Mouse (Mus musculus) heart, postnatal 25 days (tissue): Measurements from ENCODE around the gene Tagap. TPM values are rescaled to one million over a fixed set of nuclear protein-coding genes. Genes with fewer than 3 reads are reported as not detected.
"Not testable (repeated sequence)": the region's sequence is repeated elsewhere in the genome, so short reads cannot be mapped to it uniquely, and the experiment has no call there.

ENCODE experiments used
- DNase-seq: peaks from one replicate; pipeline ENCODE4 v3.0.0; 2022; ENCODE audit warnings: low spot score
- intact Hi-C: fragments of 180-260 bp; cut with DNase I; formaldehyde crosslinking; loops from one replicate; pipeline ENCODE4 v1.15.1; 2025
- total RNA-seq, 2 experiments: library from RNA; stranded (reverse); gene quantifications; 2 replicates each; pipeline ENCODE4 v1.2.3; 2021

Tagap gene
- total RNA-seq, 2 experiments from 2014 or later, result 1.8 to 2.6 TPM

- intact Hi-C loops, result no loop called here
- no peak for DNase-seq
Observed at GRCm38 (mm10) chr17:7905936-7906685, 19.7 kb upstream of the Tagap start.

GRCm38 (mm10) chr17:7914596-7915227, 11.1 kb upstream of the Tagap start:
- intact Hi-C loops, result no loop called here
- no peak for DNase-seq

- intact Hi-C loops, result no loop called here
- DNase-seq, result no peak
Observed at GRCm38 (mm10) chr17:7915791-7916190, 10.0 kb upstream of the Tagap start.

GRCm38 (mm10) chr17:7916782-7917574, 8.8 kb upstream of the Tagap start:
- intact Hi-C loops, result no loop called here
- DNase-seq, result no peak

GRCm38 (mm10) chr17:7918355-7918754, 7.4 kb upstream of the Tagap start:
- intact Hi-C loops, result no loop called here
- no peak for DNase-seq

GRCm38 (mm10) chr17:7919209-7919608, 6.6 kb upstream of the Tagap start:
- intact Hi-C loops, result no loop called here
- DNase-seq, result no peak

GRCm38 (mm10) chr17:7922564-7922963, 3.2 kb upstream of the Tagap start:
- intact Hi-C loops, result no loop called here

GRCm38 (mm10) chr17:7924185-7924725, 1.5 kb upstream of the Tagap start:
- no peak for DNase-seq

More at GRCm38 (mm10) chr17:7922564-7922963, 3.2 kb upstream of the Tagap start:
- no peak for DNase-seq

GRCm38 (mm10) chr17:7927582-7928535, 2.1 kb downstream of the Tagap start:
- no peak for DNase-seq
- intact Hi-C loops, result loop anchor here (5.0 kb wide), 1 partner anchor 61 kb away; no protein-coding TSS in a partner anchor

More at GRCm38 (mm10) chr17:7924185-7924725, 1.5 kb upstream of the Tagap start:
- intact Hi-C loops, result no loop called here

- DNase-seq, result no peak
- intact Hi-C loops, result loop anchor here (5.0 kb wide), 1 partner anchor 61 kb away; no protein-coding TSS in a partner anchor
Observed at GRCm38 (mm10) chr17:7928662-7929061, 2.9 kb downstream of the Tagap start.

GRCm38 (mm10) chr17:7929279-7929678, 3.5 kb downstream of the Tagap start:
- DNase-seq, result no peak
- intact Hi-C loops, result loop anchor here (5.0 kb wide), 1 partner anchor 62 kb away; no protein-coding TSS in a partner anchor

- intact Hi-C loops, result no loop called here
- DNase-seq, result no peak
Observed at GRCm38 (mm10) chr17:7931096-7931990, 5.5 kb downstream of the Tagap start.

- intact Hi-C loops, DNase-seq: not testable (repeated sequence)
Observed at GRCm38 (mm10) chr17:7932121-7932520, 6.3 kb downstream of the Tagap start.

GRCm38 (mm10) chr17:7939640-7940039, 13.8 kb downstream of the Tagap start:
- DNase-seq, result no peak
- intact Hi-C loops, result no loop called here

GRCm38 (mm10) chr17:7945117-7946052, 19.6 kb downstream of the Tagap start, which contains the start of gene Rsph3a:
Gene Rsph3a, plus strand, starts transcription at chr17:7945614.
- intact Hi-C loops, result not testable (repeated sequence)
- DNase-seq, result peak; percentile 74

GRCm38 (mm10) chr17:7946053-7946627, 20.3 kb downstream of the Tagap start:
- intact Hi-C loops, DNase-seq: not testable (repeated sequence)
